Mouse (Mus musculus): ENCODE measurements around the gene Rps24. TPM values are rescaled to one million over a fixed set of nuclear protein-coding genes. Genes with fewer than 3 reads are reported as not detected.

Rps24 gene
- total RNA-seq (2023), result 3,822 to 4,298 TPM (median 4,151 TPM) in 4 replicates

DNA sequence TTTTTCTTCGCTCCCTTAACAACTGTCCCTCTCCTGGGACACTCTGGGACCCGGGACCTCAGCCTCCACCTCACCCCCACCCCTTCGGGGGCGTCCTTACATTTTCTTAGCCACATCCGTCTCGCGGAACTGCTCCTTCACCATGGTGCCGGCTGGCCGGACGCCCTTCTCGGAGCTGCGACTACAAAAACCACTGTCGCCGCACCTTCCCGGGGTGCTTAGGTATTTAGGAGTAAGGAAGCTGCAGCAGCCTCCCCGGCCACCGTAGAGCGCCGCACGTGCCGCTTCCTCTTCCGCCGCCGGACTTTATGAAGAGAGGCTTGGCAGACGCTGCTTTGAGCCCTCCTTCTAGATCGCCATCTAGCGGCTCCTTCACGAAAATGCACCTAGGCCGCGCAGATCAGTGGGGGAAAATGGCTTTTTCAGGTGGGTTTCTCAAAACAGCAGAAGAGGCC, at the start of gene Rps24, which contains the start of gene Polr3a:
Rps24 (plus strand) TSS at position 353 of the 455 bp plus-strand sequence.
Polr3a (minus strand) TSS at position 286 of the 455 bp plus-strand sequence.

Other genes with a start within 250 kb of the Rps24 start
- 0.83 TPM in 1 of 4 replicates, not detected in the others for gene Dlg5, start 241.2 kb upstream of the Rps24 start, total RNA-seq (2023)
- not detected in 4 replicates for gene E330034G19Rik, start 193.9 kb upstream of the Rps24 start, total RNA-seq (2023)
- gene Polr3a, start 67 bp upstream of the Rps24 start, total RNA-seq (2023), result 43.7 to 48.3 TPM (median 47.7 TPM) in 4 replicates